Mouse (Mus musculus) erythroid progenitor cell, adult 5-6 weeks (primary cell): Measurements from ENCODE around the gene Bnip3. TPM values are rescaled to one million over a fixed set of nuclear protein-coding genes. Genes with fewer than 3 reads are reported as not detected.
A peak's percentile ranks its signal among the peaks of the same experiment; 100 is the strongest.

Source experiments
- ATAC-seq: replicated peaks from 2 replicates; pipeline ENCODE4 v1.8.0; 2016; ENCODE audit warnings: moderate number of reproducible peaks, mild to moderate bottlenecking, moderate TSS enrichment, inconsistent platforms; ENCODE audit not compliant: poor library complexity, low FRiP score, severe bottlenecking
- total RNA-seq, 2 experiments: library from RNA; stranded (forward) in 1 of 2; stranded (reverse) in 1 of 2; fragments of 150-400 nt in 1 of 2; fragments of 186-747, 209-891 nt in 1 of 2; gene quantifications; 2 replicates each; pipeline versions ENCODE4 v1.2.3 to v1.2.4; 2015 to 2017; ENCODE audit warnings: low replicate concordance in 2 of 2

The Bnip3 gene
- total RNA-seq, 2 experiments from 2014 or later, result 5.5 to 9.2 TPM

GRCm38 (mm10) chr7:138847316-138848027 lies 61.8 kb downstream of the Bnip3 start:
- ATAC-seq, result no peak

- ATAC-seq, result peak; percentile 63
These were observed 62.8 kb downstream of the Bnip3 start for GRCm38 (mm10) chr7:138846502-138846991.

GRCm38 (mm10) chr7:138845544-138846391 lies 63.6 kb downstream of the Bnip3 start, which contains the start of the genes Ppp2r2d and Mapk1ip1:
Gene Ppp2r2d (plus strand): TSS chr7:138846079.
Gene Mapk1ip1 (minus strand): TSS chr7:138846273.
- peak; percentile 86 for ATAC-seq

GRCm38 (mm10) chr7:138845111-138845510 lies 64.2 kb downstream of the Bnip3 start:
- no peak for ATAC-seq

GRCm38 (mm10) chr7:138843421-138843820 lies 65.9 kb downstream of the Bnip3 start:
- ATAC-seq, result no peak

GRCm38 (mm10) chr7:138841436-138842151 lies 67.7 kb downstream of the Bnip3 start:
- ATAC-seq, result no peak

Other genes with a start within 250 kb of the Bnip3 start
- 26.3 and 28.1 TPM in 2 replicates for gene Ppp2r2d, start 63.4 kb downstream of the Bnip3 start, total RNA-seq (2015; ENCODE audit: low replicate concordance)
- gene Ppp2r2d, start 63.4 kb downstream of the Bnip3 start, total RNA-seq (2017; ENCODE audit: low replicate concordance), result 24.7 and 39.5 TPM in 2 replicates
- gene Mapk1ip1, start 63.2 kb downstream of the Bnip3 start, total RNA-seq (2015; ENCODE audit: low replicate concordance), result 8.6 and 13.8 TPM in 2 replicates
- gene Mapk1ip1, start 63.2 kb downstream of the Bnip3 start, total RNA-seq (2017; ENCODE audit: low replicate concordance), result 7.1 TPM in 1 of 2 replicates, not detected in the other
- not detected in 2 replicates for gene Jakmip3, start 31.2 kb upstream of the Bnip3 start, total RNA-seq (2015; ENCODE audit: low replicate concordance)
- gene Jakmip3, start 31.2 kb upstream of the Bnip3 start, total RNA-seq (2017; ENCODE audit: low replicate concordance), result not detected in 2 replicates
- not detected in 2 replicates for gene Dpysl4, start 176.5 kb upstream of the Bnip3 start, total RNA-seq (2015; ENCODE audit: low replicate concordance)
- gene Dpysl4, start 176.5 kb upstream of the Bnip3 start, total RNA-seq (2017; ENCODE audit: low replicate concordance), result not detected in 2 replicates